Mouse (Mus musculus) cerebellum, adult 2 months (tissue): ENCODE measurements around the gene Otof.

Experiments used
- CTCF ChIP-seq: fragments of 200-500 bp; IDR thresholded peaks from 2 replicates; pipeline ENCODE4 v1.5.1; 2011; ENCODE audit warnings: low read depth, mild to moderate bottlenecking, control low read depth, low read length, moderate library complexity, borderline replicate concordance; ENCODE audit not compliant: insufficient read depth
- POLR2A ChIP-seq: fragments of 200-500 bp; IDR thresholded peaks from 2 replicates; pipeline ENCODE4 v1.6.1; 2011; ENCODE audit warnings: low read length, control low read depth, borderline replicate concordance; ENCODE audit not compliant: insufficient read depth

DNA sequence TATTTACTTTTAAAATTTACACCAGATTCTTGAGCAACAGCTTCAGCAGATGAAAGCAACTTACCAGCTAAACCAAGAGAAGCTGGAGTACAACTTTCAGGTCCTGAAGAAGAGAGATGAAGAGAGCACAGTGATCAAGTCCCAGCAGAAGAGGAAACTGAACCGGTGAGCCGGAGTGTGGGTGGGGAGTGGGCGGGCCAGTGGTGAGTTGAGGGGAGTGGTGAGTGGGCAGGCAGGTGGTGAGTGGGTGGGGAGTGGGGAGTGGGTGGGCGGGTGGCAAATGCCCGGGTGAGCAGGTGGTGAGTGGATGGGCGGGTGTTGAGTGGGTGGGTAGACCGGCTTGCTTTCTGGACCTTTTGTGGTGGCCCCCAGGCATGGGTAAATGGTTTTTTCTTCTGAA, 106.6 kb downstream of the Otof start:
- TF ChIP-seq CTCF: no peak
- no peak for TF ChIP-seq POLR2A
